Mouse (Mus musculus): ENCODE measurements at regions not wholly inside any gene's neighbourhood (a gene's known extent, or its start where the extent isn't known, plus 50 kb on each side); places are given as distances from the start of the nearest gene placed in this dataset.
A peak's percentile ranks its signal among the peaks of the same experiment; 100 is the strongest.
"Not testable (repeated sequence)": the region's sequence is repeated elsewhere in the genome, so short reads cannot be mapped to it uniquely, and the experiment has no call there.

DNA sequence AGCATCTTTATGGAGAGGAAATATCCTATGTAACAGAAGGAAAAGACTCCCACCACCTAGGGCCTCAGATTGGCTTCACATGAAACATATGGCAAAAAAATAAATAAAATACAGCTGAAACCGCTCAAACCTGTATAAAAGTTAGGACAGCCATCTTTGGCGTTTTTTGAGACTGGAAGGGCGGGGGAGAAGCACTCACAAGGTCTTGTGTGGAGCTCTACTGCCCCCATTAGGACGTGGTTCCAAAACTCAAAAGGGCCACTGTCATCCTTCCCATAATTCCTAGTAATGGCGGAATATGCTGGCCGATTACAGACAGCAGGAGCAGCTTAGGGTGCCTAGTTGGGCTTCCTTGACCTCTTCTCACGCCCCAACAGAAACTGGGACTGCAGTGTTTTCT is 148.5 kb upstream of the Olfr1324 start:
- peak overlapping the region; percentile 14; the same call in 1 of the 2 replicates for H3K4me2 ChIP-seq
- H3K27ac ChIP-seq, result no peak overlapping the region
- 48% methylated on average over 7 of the region's 7 CpGs for WGBS (ENCODE audit: insufficient replicate concordance)
- no peaks in the 10 kb centered on the region for H3K4me1 ChIP-seq (replicated peaks)
- DNase-seq, result no peak
- 0 out of 2 replicates have a peak overlapping the region, but pooled peaks have one; percentile 21 for H3K4me3 ChIP-seq (replicated peaks)
- H3K9ac ChIP-seq, result no peak overlapping the region
- peaks cover 7% of the 10 kb centered on the region; the same call in 1 of the 2 replicates for H3K36me3 ChIP-seq
- no peaks in the 10 kb centered on the region for H3K9me3 ChIP-seq (replicated peaks)
- no peaks in the 10 kb centered on the region for H3K27me3 ChIP-seq
- no peak for ATAC-seq (ENCODE audit: low read depth)

DNA sequence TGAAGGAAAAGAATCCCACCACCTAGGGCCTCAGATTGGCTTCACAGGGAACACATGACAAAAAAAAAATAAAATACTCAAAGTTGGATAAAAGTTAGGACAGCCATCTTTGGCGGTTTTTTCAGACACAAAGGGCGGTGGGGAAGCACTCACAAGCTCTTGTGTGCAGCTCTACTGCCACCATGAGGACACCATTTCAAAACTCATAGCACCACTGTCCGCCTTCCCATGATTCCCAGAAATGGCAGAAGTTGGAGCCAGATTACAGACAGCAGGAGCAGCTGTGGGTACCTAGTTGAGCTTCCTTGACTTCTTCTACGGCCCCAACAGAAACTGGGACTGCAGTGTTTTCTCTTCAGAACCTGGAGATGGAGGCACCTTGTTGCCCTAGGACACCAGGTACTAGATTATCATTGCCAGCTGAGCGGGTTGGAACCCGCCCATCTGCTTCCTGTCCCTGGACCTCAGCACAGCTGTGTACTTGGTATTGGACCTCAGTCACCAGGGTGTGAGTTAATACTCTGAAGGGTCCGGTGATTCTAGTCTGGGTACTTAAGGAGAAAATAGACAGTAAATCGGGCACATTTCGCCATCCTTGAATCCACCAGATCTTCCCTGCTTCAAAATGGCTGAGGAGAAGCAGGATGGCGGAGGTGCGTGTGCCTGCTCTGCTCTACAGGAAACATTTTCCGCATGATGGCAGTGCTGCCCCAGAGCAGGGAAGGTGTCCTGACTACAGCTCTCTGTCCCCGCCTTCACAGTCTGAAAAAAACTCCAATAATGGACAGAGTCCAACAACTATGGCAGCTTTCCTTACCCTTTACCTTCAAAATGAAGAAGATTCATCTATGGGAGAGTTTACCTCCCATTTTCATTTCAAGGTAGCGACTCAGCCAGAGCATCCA is 144.1 kb upstream of the Olfr1324 start:
- H3K9ac ChIP-seq; H3K27ac ChIP-seq; H3K4me1 ChIP-seq (replicated peaks); H3K4me3 ChIP-seq (replicated peaks); ATAC-seq (ENCODE audit: low read depth); DNase-seq; H3K9me3 ChIP-seq (replicated peaks); H3K27me3 ChIP-seq; H3K4me2 ChIP-seq; H3K36me3 ChIP-seq: not testable (repeated sequence)
- 61% methylated on average over 14 of the region's 14 CpGs for WGBS (ENCODE audit: insufficient replicate concordance)

DNA sequence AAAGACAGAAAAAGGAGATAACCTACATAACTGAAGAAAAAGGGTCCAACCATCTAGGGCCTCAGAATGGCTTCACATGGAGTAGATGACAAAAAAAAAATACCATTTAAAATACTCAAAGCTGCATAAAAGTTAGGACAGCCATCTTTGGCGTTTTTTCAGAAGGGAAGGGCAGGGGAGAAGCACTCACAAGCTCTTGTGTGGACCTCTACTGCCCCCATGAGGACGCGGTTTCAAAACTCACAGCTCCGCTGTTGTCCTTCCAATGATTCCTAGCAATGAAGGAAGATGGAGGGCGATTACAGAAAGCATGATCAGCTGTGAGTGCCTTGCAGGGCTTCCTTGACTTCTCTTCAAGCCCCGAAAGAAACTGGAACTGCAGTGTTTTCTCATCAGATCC is 140.8 kb upstream of the Olfr1324 start:
- H3K36me3 ChIP-seq, result peaks cover 5% of the 10 kb centered on the region; the same call in 1 of the 2 replicates
- no peaks in the 10 kb centered on the region for H3K9me3 ChIP-seq (replicated peaks)
- 59% methylated on average over 6 of the region's 6 CpGs for WGBS (ENCODE audit: insufficient replicate concordance)
- no peak overlapping the region for H3K9ac ChIP-seq
- ATAC-seq (ENCODE audit: low read depth), result no peak
- no peaks in the 10 kb centered on the region for H3K27me3 ChIP-seq
- H3K4me3 ChIP-seq (replicated peaks), result no peak overlapping the region
- H3K4me1 ChIP-seq (replicated peaks), result no peaks in the 10 kb centered on the region
- no peak for DNase-seq
- H3K4me2 ChIP-seq, result no peak overlapping the region
- no peak overlapping the region for H3K27ac ChIP-seq

DNA sequence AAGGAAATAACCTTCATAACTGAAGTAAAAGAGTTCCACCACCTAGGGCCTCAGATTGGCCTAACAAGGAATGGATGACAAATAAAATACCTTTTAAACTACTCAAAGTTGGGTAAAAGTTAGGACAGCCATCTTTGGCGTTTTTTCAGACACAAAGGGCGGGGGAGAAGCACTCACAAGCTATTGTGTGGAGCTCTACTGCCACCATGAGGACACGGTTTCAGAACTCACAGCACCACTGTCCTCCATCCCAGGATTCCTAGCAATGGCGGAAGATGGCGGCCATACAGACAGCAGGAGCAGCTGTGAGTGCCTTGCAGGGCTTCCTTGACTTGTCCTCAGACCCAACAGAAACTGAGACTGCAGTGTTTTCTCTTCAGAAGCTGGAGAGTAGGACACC is 138.0 kb upstream of the Olfr1324 start:
- H3K36me3 ChIP-seq, result peaks cover 5% of the 10 kb centered on the region; the same call in 1 of the 2 replicates
- no peaks in the 10 kb centered on the region for H3K27me3 ChIP-seq
- no peak overlapping the region for H3K27ac ChIP-seq
- no peaks in the 10 kb centered on the region for H3K4me1 ChIP-seq (replicated peaks)
- no peak for ATAC-seq (ENCODE audit: low read depth)
- no peak overlapping the region; the same call in 1 of the 2 replicates for H3K4me2 ChIP-seq
- WGBS (ENCODE audit: insufficient replicate concordance), result 49% methylated on average over 5 of the region's 5 CpGs
- DNase-seq, result peak; percentile 24
- no peak overlapping the region for H3K9ac ChIP-seq
- H3K4me3 ChIP-seq (replicated peaks), result peak overlapping the region; percentile 12; the same call in 1 of the 2 replicates
- no peaks in the 10 kb centered on the region for H3K9me3 ChIP-seq (replicated peaks)

DNA sequence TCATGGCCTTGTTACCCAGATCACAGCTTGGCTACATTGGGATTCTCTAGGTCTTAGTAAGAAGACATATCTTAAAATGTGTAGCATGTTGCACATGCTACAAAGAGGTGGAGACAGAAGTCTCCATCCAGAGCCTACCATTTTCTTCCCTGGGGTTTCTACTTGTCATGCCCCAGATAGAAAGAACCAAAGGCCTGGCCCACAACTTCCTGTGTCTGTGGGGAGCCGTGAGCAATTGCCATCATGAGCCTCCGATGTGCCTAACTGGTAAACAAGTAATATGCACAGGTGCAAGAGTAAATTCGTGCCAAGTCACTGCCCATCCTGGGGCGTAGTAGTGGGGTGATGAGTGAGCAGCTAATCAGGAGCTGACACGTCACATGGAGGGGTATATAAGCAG is 136.7 kb upstream of the Olfr1324 start:
- not testable (repeated sequence) for H3K4me3 ChIP-seq (replicated peaks); DNase-seq; H3K9me3 ChIP-seq (replicated peaks); H3K4me1 ChIP-seq (replicated peaks); H3K27me3 ChIP-seq; H3K27ac ChIP-seq; H3K4me2 ChIP-seq; H3K36me3 ChIP-seq; H3K9ac ChIP-seq; ATAC-seq (ENCODE audit: low read depth)
- 69% methylated on average over 5 of the region's 5 CpGs for WGBS (ENCODE audit: insufficient replicate concordance)

DNA sequence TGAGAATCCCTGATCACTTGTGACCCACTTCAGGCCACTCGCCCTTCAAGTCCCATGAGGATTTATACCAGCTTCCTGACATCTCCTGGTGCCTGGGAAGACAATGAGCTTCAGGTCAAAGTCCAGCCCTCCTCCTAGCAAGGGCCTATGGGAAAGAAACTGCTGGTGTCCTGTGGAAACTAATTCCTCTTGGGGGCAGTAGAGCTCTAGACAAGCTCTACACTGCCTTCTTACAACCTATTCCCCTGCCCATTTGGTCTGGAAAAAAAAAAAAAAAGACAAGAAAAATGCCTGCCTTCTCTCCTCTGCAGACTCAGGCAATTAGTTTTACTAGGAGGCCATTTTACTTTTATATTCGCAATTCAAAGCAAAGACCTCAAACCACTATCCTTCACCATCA is 132.6 kb upstream of the Olfr1324 start:
- H3K27ac ChIP-seq, result no peak overlapping the region
- no peaks in the 10 kb centered on the region for H3K4me1 ChIP-seq (replicated peaks)
- H3K9ac ChIP-seq, result no peak overlapping the region
- no peak overlapping the region for H3K4me3 ChIP-seq (replicated peaks)
- WGBS (ENCODE audit: insufficient replicate concordance), result 51% methylated on average over 2 of the region's 2 CpGs
- H3K36me3 ChIP-seq, result no peaks in the 10 kb centered on the region
- no peak overlapping the region for H3K4me2 ChIP-seq
- no peaks in the 10 kb centered on the region for H3K27me3 ChIP-seq
- no peaks in the 10 kb centered on the region for H3K9me3 ChIP-seq (replicated peaks)
- DNase-seq (no peak), ATAC-seq (ENCODE audit: low read depth) (no peak)

DNA sequence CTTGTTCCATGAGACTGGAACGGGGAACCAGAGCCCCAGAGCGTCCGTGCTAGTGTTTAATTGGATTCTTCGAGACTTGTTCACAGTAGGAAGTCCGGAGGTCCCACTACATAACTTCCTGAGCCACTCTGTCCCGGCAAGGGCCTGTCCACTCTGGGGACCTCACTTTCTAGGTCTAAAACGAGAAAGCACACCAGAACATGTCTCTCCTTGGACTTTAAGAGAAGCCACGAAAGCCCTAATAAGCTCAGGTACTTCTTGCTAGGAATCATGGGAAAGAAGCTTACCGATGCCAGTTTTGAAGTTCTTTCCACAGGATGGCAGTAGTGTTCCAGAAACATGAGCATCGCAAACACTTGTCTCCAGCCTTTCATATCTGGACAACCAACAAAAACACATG is 122.0 kb upstream of the Olfr1324 start:
- Histone ChIP-seq H3K27me3 (no peaks in the 10 kb centered on the region), H3K9ac (peak overlapping the region; percentile 36; the same call in 1 of the 2 replicates), H3K27ac (no peak overlapping the region), H3K4me1 (replicated peaks) (no peaks in the 10 kb centered on the region), H3K4me2 (peak overlapping the region; percentile 43), H3K4me3 (replicated peaks) (peak overlapping the region; percentile 40), H3K9me3 (replicated peaks) (no peaks in the 10 kb centered on the region), H3K36me3 (no peaks in the 10 kb centered on the region)
- 43% methylated on average over 10 of the region's 10 CpGs for WGBS (ENCODE audit: insufficient replicate concordance)
- DNase-seq, result no peak
- ATAC-seq (ENCODE audit: low read depth), result no peak

DNA sequence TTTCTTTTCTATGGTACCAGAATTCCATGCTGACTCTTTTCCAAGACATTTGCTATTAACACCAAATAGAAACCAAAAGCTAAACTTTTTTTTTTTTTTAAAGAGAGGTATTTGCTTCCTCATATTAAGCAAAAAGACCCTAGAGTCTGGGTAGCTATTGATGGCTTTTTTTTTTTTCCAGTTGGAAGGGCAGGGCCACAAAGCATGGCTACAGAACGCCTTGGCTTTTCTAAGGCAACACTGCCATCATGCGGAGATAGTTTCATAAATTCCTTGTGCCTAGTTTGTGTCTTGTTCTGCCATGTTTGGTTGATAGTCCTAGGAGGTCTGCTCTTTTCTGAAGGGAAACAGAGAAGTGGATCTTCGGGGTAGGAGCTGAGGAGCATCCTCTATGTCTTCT is 121.4 kb upstream of the Olfr1324 start:
- H3K9me3 ChIP-seq (replicated peaks), result no peaks in the 10 kb centered on the region
- H3K27ac ChIP-seq, result no peak overlapping the region
- peak overlapping the region; percentile 43 for H3K4me2 ChIP-seq
- no peaks in the 10 kb centered on the region for H3K27me3 ChIP-seq
- peak overlapping the region; percentile 40 for H3K4me3 ChIP-seq (replicated peaks)
- WGBS (ENCODE audit: insufficient replicate concordance), result 39% methylated on average over 3 of the region's 3 CpGs
- H3K36me3 ChIP-seq, result no peaks in the 10 kb centered on the region
- DNase-seq (no peak), ATAC-seq (ENCODE audit: low read depth) (no peak)
- H3K9ac ChIP-seq, result 0 out of 2 replicates have a peak overlapping the region, but pooled peaks have one; percentile 36
- H3K4me1 ChIP-seq (replicated peaks), result no peaks in the 10 kb centered on the region

DNA sequence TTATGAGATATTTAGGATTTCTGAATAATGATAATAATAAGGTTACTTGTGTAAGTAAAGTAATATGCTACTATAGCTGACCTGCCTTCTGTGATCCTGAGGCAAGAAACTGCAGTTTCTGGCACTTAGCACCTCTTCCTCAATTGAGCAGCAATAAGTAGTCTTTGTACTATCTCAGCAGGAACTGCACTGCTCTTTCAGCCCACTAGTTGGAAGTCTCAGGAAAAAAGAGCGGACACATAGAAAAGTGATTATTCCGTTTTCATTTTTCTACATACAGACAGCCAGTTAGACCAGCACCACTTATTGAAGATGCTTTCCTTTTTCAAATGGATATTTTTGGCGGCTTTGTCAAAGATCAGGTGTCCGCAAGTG is 109.5 kb upstream of the Olfr1324 start:
- H3K9ac ChIP-seq; H3K27ac ChIP-seq; DNase-seq; H3K27me3 ChIP-seq; ATAC-seq (ENCODE audit: low read depth); H3K4me1 ChIP-seq (replicated peaks); H3K36me3 ChIP-seq; H3K9me3 ChIP-seq (replicated peaks): not testable (repeated sequence)
- Histone ChIP-seq H3K4me3 (replicated peaks) (peak overlapping the region; percentile 53), H3K4me2 (peak overlapping the region; percentile 48)
- 48% methylated on average over 4 of the region's 4 CpGs for WGBS (ENCODE audit: insufficient replicate concordance)

DNA sequence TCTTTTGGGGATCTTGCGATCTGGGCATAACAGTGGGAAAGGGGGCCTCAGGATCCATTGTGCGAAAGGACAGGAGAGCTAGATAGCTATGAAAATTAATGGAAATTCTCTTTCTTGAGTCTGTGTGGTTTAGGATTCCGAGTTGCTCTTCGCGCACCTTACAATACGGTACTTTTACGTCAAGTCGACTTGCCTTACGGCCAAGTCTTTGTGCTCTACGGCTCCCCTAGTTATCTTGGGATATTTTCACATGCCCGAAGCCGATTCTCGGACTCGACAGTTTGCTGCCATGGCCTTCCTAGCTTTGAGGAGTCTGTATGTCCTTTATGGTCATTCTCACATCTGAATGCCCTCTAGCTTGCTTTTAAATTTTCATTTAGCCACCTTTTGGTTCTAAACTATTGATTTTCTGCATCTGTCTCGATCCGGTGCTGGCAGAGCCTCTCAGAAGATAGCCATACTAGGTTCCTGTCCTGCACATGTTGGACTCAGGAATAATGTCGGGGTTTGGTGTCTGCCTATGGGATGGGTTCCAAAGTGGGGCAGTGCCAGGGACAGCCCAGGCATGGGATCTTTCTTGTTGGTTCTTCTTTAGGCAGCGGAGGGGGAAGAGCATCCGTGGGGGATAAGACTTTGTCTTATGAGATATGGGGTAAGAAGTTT is 109.0 kb upstream of the Olfr1324 start:
- no peak for ATAC-seq (ENCODE audit: low read depth)

DNA sequence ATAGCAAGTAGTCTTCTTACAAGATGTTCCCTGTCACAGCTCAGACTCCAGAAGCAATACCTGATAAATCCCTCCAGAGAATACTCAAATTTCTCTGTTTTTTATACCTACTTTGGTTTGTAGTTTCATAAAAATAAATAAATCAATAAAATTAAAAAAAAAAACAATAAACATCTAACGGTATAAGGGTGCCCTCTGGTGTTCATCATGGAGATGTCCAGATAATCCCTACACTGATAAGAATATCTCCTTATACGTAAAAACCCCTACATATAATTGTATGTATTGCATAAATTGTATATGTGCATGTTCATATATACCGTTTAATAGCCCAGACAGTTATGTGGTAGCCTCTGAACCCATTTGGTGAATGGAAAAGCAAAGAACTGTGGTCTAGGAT is 75.7 kb upstream of the Olfr1324 start:
- no peak overlapping the region for H3K27ac ChIP-seq
- no peak for ATAC-seq (ENCODE audit: low read depth)
- H3K27me3 ChIP-seq, result no peaks in the 10 kb centered on the region
- WGBS (ENCODE audit: insufficient replicate concordance), result 13% methylated on average over 3 of the region's 3 CpGs
- no peaks in the 10 kb centered on the region for H3K36me3 ChIP-seq
- H3K4me3 ChIP-seq (replicated peaks), result no peak overlapping the region
- no peak overlapping the region for H3K4me2 ChIP-seq
- H3K9ac ChIP-seq, result no peak overlapping the region
- H3K4me1 ChIP-seq (replicated peaks), result no peaks in the 10 kb centered on the region
- no peak for DNase-seq
- no peaks in the 10 kb centered on the region for H3K9me3 ChIP-seq (replicated peaks)

More for the DNA sequence above, 109.0 kb upstream of the Olfr1324 start:
- 46% methylated on average over 19 of the region's 19 CpGs for WGBS (ENCODE audit: insufficient replicate concordance)
- peak; percentile 32 for DNase-seq
- Histone ChIP-seq H3K4me2 (peak overlapping the region; percentile 48), H3K4me1 (replicated peaks) (no peaks in the 10 kb centered on the region), H3K27me3 (no peaks in the 10 kb centered on the region), H3K4me3 (replicated peaks) (peak overlapping the region; percentile 53), H3K36me3 (no peaks in the 10 kb centered on the region), H3K9me3 (replicated peaks) (no peaks in the 10 kb centered on the region), H3K27ac (no peak overlapping the region), H3K9ac (no peak overlapping the region)
